Mouse (Mus musculus): ENCODE data around the gene Spef2. TPM values are rescaled to one million over a fixed set of nuclear protein-coding genes. Genes with fewer than 3 reads are reported as not detected.
"Not testable (repeated sequence)": the region's sequence is repeated elsewhere in the genome, so short reads cannot be mapped to it uniquely, and the experiment has no call there.

Spef2 gene
- polyA plus RNA-seq, 1 experiment, result not detected

GRCm38 (mm10) chr15:9567316-9567715, 181.4 kb downstream of the Spef2 start:
- peaks cover 3% of the 10 kb centered on the region for H3K27me3 ChIP-seq (replicated peaks)
- peaks cover 5% of the 10 kb centered on the region for H3K4me1 ChIP-seq
- H3K9me3 ChIP-seq, result no peaks in the 10 kb centered on the region
- no peak overlapping the region for H3K4me3 ChIP-seq (replicated peaks)
- TF ChIP-seq GATA1 (IDR thresholded peaks at IDR 0.05; ENCODE audit: borderline replicate concordance, low read length) (no peak), FLI1 (IDR thresholded peaks at IDR 0.05; ENCODE audit: low read length) (no peak)
- H3K36me3 ChIP-seq (replicated peaks; ENCODE audit: low read length), result no peaks in the 10 kb centered on the region

- H3K9me3 ChIP-seq, result no peaks in the 10 kb centered on the region
- no peak overlapping the region for H3K4me3 ChIP-seq (replicated peaks)
- H3K36me3 ChIP-seq (replicated peaks; ENCODE audit: low read length), result no peaks in the 10 kb centered on the region
- peaks cover 3% of the 10 kb centered on the region for H3K27me3 ChIP-seq (replicated peaks)
- no peak for TF ChIP-seq FLI1 (IDR thresholded peaks at IDR 0.05; ENCODE audit: low read length)
- no peak for TF ChIP-seq GATA1 (IDR thresholded peaks at IDR 0.05; ENCODE audit: borderline replicate concordance, low read length)
- H3K4me1 ChIP-seq, result no peaks in the 10 kb centered on the region
Measured at GRCm38 (mm10) chr15:9565396-9565795, 183.3 kb downstream of the Spef2 start.

GRCm38 (mm10) chr15:9564156-9564555, 184.5 kb downstream of the Spef2 start:
- Histone ChIP-seq H3K4me1 (no peaks in the 10 kb centered on the region), H3K4me3 (replicated peaks) (no peak overlapping the region), H3K9me3 (no peaks in the 10 kb centered on the region), H3K36me3 (replicated peaks; ENCODE audit: low read length) (no peaks in the 10 kb centered on the region), H3K27me3 (replicated peaks) (peaks cover 3% of the 10 kb centered on the region)
- TF ChIP-seq GATA1 (IDR thresholded peaks at IDR 0.05; ENCODE audit: borderline replicate concordance, low read length), result no peak
- TF ChIP-seq FLI1 (IDR thresholded peaks at IDR 0.05; ENCODE audit: low read length), result no peak

GRCm38 (mm10) chr15:9557264-9557663, 191.4 kb downstream of the Spef2 start:
- not testable (repeated sequence) for H3K27me3 ChIP-seq (replicated peaks); H3K4me3 ChIP-seq (replicated peaks); H3K4me1 ChIP-seq; H3K9me3 ChIP-seq; H3K36me3 ChIP-seq (replicated peaks; ENCODE audit: low read length)

GRCm38 (mm10) chr15:9548951-9549350, 199.7 kb downstream of the Spef2 start:
- no peak for TF ChIP-seq GATA1 (IDR thresholded peaks at IDR 0.05; ENCODE audit: borderline replicate concordance, low read length)
- no peak for TF ChIP-seq FLI1 (IDR thresholded peaks at IDR 0.05; ENCODE audit: low read length)
- H3K4me3 ChIP-seq (replicated peaks), result no peak overlapping the region
- H3K4me1 ChIP-seq, result no peaks in the 10 kb centered on the region
- H3K27me3 ChIP-seq (replicated peaks), result no peaks in the 10 kb centered on the region
- H3K36me3 ChIP-seq (replicated peaks; ENCODE audit: low read length), result no peaks in the 10 kb centered on the region
- peaks cover 6% of the 10 kb centered on the region for H3K9me3 ChIP-seq

GRCm38 (mm10) chr15:9535200-9535599, 213.5 kb downstream of the Spef2 start:
- no peak overlapping the region for H3K4me3 ChIP-seq (replicated peaks)

GRCm38 (mm10) chr15:9533356-9533902, 215.2 kb downstream of the Spef2 start:
- Histone ChIP-seq H3K27me3 (replicated peaks) (no peaks in the 10 kb centered on the region), H3K4me1 (peaks cover 18% of the 10 kb centered on the region), H3K9me3 (no peaks in the 10 kb centered on the region), H3K36me3 (replicated peaks; ENCODE audit: low read length) (no peaks in the 10 kb centered on the region), H3K4me3 (replicated peaks) (no peak overlapping the region)
- TF ChIP-seq GATA1 (IDR thresholded peaks at IDR 0.05; ENCODE audit: borderline replicate concordance, low read length) (no peak), FLI1 (IDR thresholded peaks at IDR 0.05; ENCODE audit: low read length) (no peak)

More at GRCm38 (mm10) chr15:9535200-9535599, 213.5 kb downstream of the Spef2 start:
- Histone ChIP-seq H3K4me1 (peaks cover 7% of the 10 kb centered on the region; the same call in 1 of the 2 replicates), H3K9me3 (no peaks in the 10 kb centered on the region), H3K36me3 (replicated peaks; ENCODE audit: low read length) (no peaks in the 10 kb centered on the region), H3K27me3 (replicated peaks) (no peaks in the 10 kb centered on the region)
- TF ChIP-seq GATA1 (IDR thresholded peaks at IDR 0.05; ENCODE audit: borderline replicate concordance, low read length) (no peak), FLI1 (IDR thresholded peaks at IDR 0.05; ENCODE audit: low read length) (no peak)

- Histone ChIP-seq H3K9me3 (no peaks in the 10 kb centered on the region), H3K4me3 (replicated peaks) (peak within 1 kb of the TSS; percentile 28), H3K36me3 (replicated peaks; ENCODE audit: low read length) (no peaks in the 10 kb centered on the region), H3K4me1 (peaks cover 21% of the 10 kb centered on the region), H3K27me3 (replicated peaks) (no peaks in the 10 kb centered on the region)
- no peak for TF ChIP-seq GATA1 (IDR thresholded peaks at IDR 0.05; ENCODE audit: borderline replicate concordance, low read length)
- TF ChIP-seq FLI1 (IDR thresholded peaks at IDR 0.05; ENCODE audit: low read length), result no peak
Measured at GRCm38 (mm10) chr15:9530076-9530475, 218.6 kb downstream of the Spef2 start, which contains the start of gene Il7r. Gene Il7r (minus strand): TSS chr15:9530176.

- Histone ChIP-seq H3K9me3 (no peaks in the 10 kb centered on the region), H3K4me1 (peaks cover 19% of the 10 kb centered on the region), H3K27me3 (replicated peaks) (no peaks in the 10 kb centered on the region), H3K36me3 (replicated peaks; ENCODE audit: low read length) (no peaks in the 10 kb centered on the region), H3K4me3 (replicated peaks) (peak overlapping the region; percentile 28)
- no peak for TF ChIP-seq FLI1 (IDR thresholded peaks at IDR 0.05; ENCODE audit: low read length)
- TF ChIP-seq GATA1 (IDR thresholded peaks at IDR 0.05; ENCODE audit: borderline replicate concordance, low read length), result no peak
Measured at GRCm38 (mm10) chr15:9529646-9530045, 219.0 kb downstream of the Spef2 start.

Other genes starting within 250 kb of the Spef2 start
- gene Il7r, start 218.7 kb downstream of the Spef2 start, polyA plus RNA-seq (2012; ENCODE audit: insufficient read depth, low replicate concordance), result 0.44 and 0.47 TPM in 2 replicates

All from megakaryocyte, embryonic 14.5 days (primary cell).